Mouse (Mus musculus) CH12.LX (cell line): Measurements from ENCODE around the gene Trmo. TPM values are rescaled to one million over a fixed set of nuclear protein-coding genes. Genes with fewer than 3 reads are reported as not detected.

Experiments
- DNase-seq: peaks from one replicate; pipeline ENCODE4 v3.0.0-alpha.2; 2013; ENCODE audit errors: extremely low read depth
- H3K27ac ChIP-seq: 2 replicates; pipeline ENCODE4 v1.5.1; 2012; ENCODE audit warnings: low read depth, mild to moderate bottlenecking, control low read depth, moderate library complexity; ENCODE audit not compliant: insufficient read depth
- H3K27me3 ChIP-seq: replicated peaks from 2 replicates; pipeline ENCODE3; 2012; ENCODE audit warnings: inconsistent platforms
- H3K36me3 ChIP-seq, 2 experiments: replicated peaks in 1 of 2; 2 replicates each; pipeline versions ENCODE3 to v1.6.1; 2012; ENCODE audit warnings: inconsistent platforms in 1 of 2, low read length in 1 of 2, mild to moderate bottlenecking in 1 of 2, mixed read lengths in 1 of 2, moderate library complexity in 1 of 2; ENCODE audit not compliant: control insufficient read depth in 1 of 2, insufficient read depth in 1 of 2
- H3K4me1 ChIP-seq, 2 experiments: 2 replicates each; pipeline ENCODE4 v1.6.1; 2012; ENCODE audit warnings: inconsistent platforms in 1 of 2, moderate library complexity in 1 of 2; ENCODE audit not compliant: insufficient read depth in 2 of 2, control insufficient read depth in 1 of 2
- H3K4me2 ChIP-seq: 2 replicates; pipeline ENCODE4 v1.6.1; 2012; ENCODE audit warnings: low read depth, mild to moderate bottlenecking, control low read depth; ENCODE audit not compliant: poor library complexity, insufficient read depth, severe bottlenecking
- H3K4me3 ChIP-seq, 3 experiments: fragments of 150-350 bp in 1 of 3; sonication (generic) in 1 of 3; replicated peaks in 1 of 3; 2 replicates each; pipeline versions ENCODE3 to v1.5.1; 2011 to 2012; ENCODE audit warnings: low read depth in 2 of 3, low read length in 2 of 3, mild to moderate bottlenecking in 2 of 3, moderate library complexity in 2 of 3, control low read depth in 1 of 3, improper control_type of control experiment in 1 of 3, inconsistent platforms in 1 of 3, mixed read lengths in 1 of 3; ENCODE audit not compliant: poor library complexity in 1 of 3
- H3K79me2 ChIP-seq: replicated peaks from 2 replicates; pipeline ENCODE4 v1.6.1; 2012; ENCODE audit warnings: mild to moderate bottlenecking, moderate library complexity; ENCODE audit not compliant: control insufficient read depth, poor library complexity, insufficient read depth, severe bottlenecking; ENCODE audit errors: extremely low read depth
- H3K9ac ChIP-seq: 2 replicates; pipeline ENCODE4 v1.6.1; 2012; ENCODE audit warnings: low read depth, mild to moderate bottlenecking, control low read depth, moderate library complexity; ENCODE audit not compliant: insufficient read depth
- H3K9me3 ChIP-seq: replicated peaks from 2 replicates; pipeline ENCODE3; 2012; ENCODE audit warnings: low read length, inconsistent platforms, mixed read lengths
- BHLHE40 ChIP-seq: IDR thresholded peaks from 2 replicates; pipeline ENCODE4 v1.6.1; 2011; ENCODE audit warnings: mild to moderate bottlenecking, low read depth, low read length, improper control_type of control experiment
- CHD1 ChIP-seq: IDR thresholded peaks from 2 replicates; pipeline ENCODE4 v1.6.1; 2012; ENCODE audit warnings: low read depth, low read length, improper control_type of control experiment, inconsistent platforms
- CTCF ChIP-seq, 2 experiments: IDR thresholded peaks in 1 of 2; conservative IDR thresholded peaks in 1 of 2; 2 replicates each; pipeline ENCODE4 v1.5.1; 2011 to 2012; ENCODE audit warnings: low read depth in 2 of 2, low read length in 2 of 2, improper control_type of control experiment in 1 of 2, inconsistent platforms in 1 of 2, mild to moderate bottlenecking in 1 of 2, moderate library complexity in 1 of 2
- ELF1 ChIP-seq: IDR thresholded peaks from 2 replicates; pipeline ENCODE4 v1.6.1; 2014; ENCODE audit warnings: low read depth, mild to moderate bottlenecking, inconsistent platforms, low read length, improper control_type of control experiment
- EP300 ChIP-seq: IDR thresholded peaks from 2 replicates; pipeline ENCODE4 v1.6.1; 2011; ENCODE audit warnings: low read length, improper control_type of control experiment
- ETS1 ChIP-seq: conservative IDR thresholded peaks from 2 replicates; pipeline ENCODE4 v1.6.1; 2012; ENCODE audit warnings: low read depth, mild to moderate bottlenecking, inconsistent platforms, low read length, improper control_type of control experiment, moderate library complexity
- IRF4 ChIP-seq: IDR thresholded peaks from 2 replicates; pipeline ENCODE4 v1.6.1; 2014; ENCODE audit warnings: low read depth, mild to moderate bottlenecking, inconsistent platforms, low read length, improper control_type of control experiment
- MAX ChIP-seq: IDR thresholded peaks from 2 replicates; pipeline ENCODE4 v1.6.1; 2011; ENCODE audit warnings: low read length, improper control_type of control experiment
- MAZ ChIP-seq: IDR thresholded peaks from 2 replicates; pipeline ENCODE4 v1.6.1; 2012; ENCODE audit warnings: low read depth, mild to moderate bottlenecking, inconsistent platforms, low read length, improper control_type of control experiment, moderate library complexity
- MXI1 ChIP-seq: IDR thresholded peaks from 2 replicates; pipeline ENCODE4 v1.6.1; 2011; ENCODE audit warnings: mild to moderate bottlenecking, low read depth, low read length, improper control_type of control experiment
- MYC ChIP-seq: IDR thresholded peaks from 2 replicates; pipeline ENCODE4 v1.6.1; 2011; ENCODE audit warnings: low read depth, mild to moderate bottlenecking, improper control_type of control experiment, low read length
- NRF1 ChIP-seq: IDR thresholded peaks from 2 replicates; pipeline ENCODE4 v1.6.1; 2014; ENCODE audit warnings: low read depth, mild to moderate bottlenecking, inconsistent platforms, low read length, improper control_type of control experiment, moderate library complexity
- RAD21 ChIP-seq: IDR thresholded peaks from 2 replicates; pipeline ENCODE4 v1.6.1; 2011; ENCODE audit warnings: low read depth, mild to moderate bottlenecking, low read length, improper control_type of control experiment, moderate library complexity
- RCOR1 ChIP-seq: conservative IDR thresholded peaks from 2 replicates; pipeline ENCODE4 v1.6.1; 2012; ENCODE audit warnings: low read depth, mild to moderate bottlenecking, inconsistent platforms, low read length, improper control_type of control experiment
- SIN3A ChIP-seq: IDR thresholded peaks from 2 replicates; pipeline ENCODE4 v1.6.1; 2012; ENCODE audit warnings: low read length, improper control_type of control experiment, inconsistent platforms
- SMC3 ChIP-seq: IDR thresholded peaks from 2 replicates; pipeline ENCODE4 v1.6.1; 2011; ENCODE audit warnings: low read depth, low read length, improper control_type of control experiment
- TBP ChIP-seq: conservative IDR thresholded peaks from 2 replicates; pipeline ENCODE4 v1.6.1; 2011; ENCODE audit warnings: low read depth, low read length, improper control_type of control experiment
- UBTF ChIP-seq: IDR thresholded peaks from 2 replicates; pipeline ENCODE4 v1.6.1; 2012; ENCODE audit warnings: low read depth, mild to moderate bottlenecking, inconsistent platforms, low read length, improper control_type of control experiment, moderate library complexity
- USF1 ChIP-seq: IDR thresholded peaks from 2 replicates; pipeline ENCODE4 v1.6.1; 2014; ENCODE audit warnings: low read depth, mild to moderate bottlenecking, inconsistent platforms, low read length, improper control_type of control experiment
- USF2 ChIP-seq: conservative IDR thresholded peaks from 2 replicates; pipeline ENCODE4 v1.6.1; 2011; ENCODE audit warnings: low read depth, low read length, improper control_type of control experiment
- ZKSCAN1 ChIP-seq: IDR thresholded peaks from 2 replicates; pipeline ENCODE4 v1.6.1; 2012; ENCODE audit warnings: low read depth, inconsistent platforms, low read length, improper control_type of control experiment, borderline replicate concordance
- ZNF384 ChIP-seq: IDR thresholded peaks from 2 replicates; pipeline ENCODE4 v1.6.1; 2012; ENCODE audit warnings: low read depth, low read length, improper control_type of control experiment, inconsistent platforms
- dilution Hi-C: fragments of 300-500 bp; cut with MboI; formaldehyde crosslinking; loops from 2 replicates; pipeline ENCODE4 v1.14.3; 2020; ENCODE audit warnings: low sequenced_read_pairs; ENCODE audit not compliant: extremely low pct_unique_long_range_greater_than_20kb, extremely low pct_ligation_motif_present
- in situ Hi-C: fragments of 300-500 bp; cut with MboI; formaldehyde crosslinking; loops from 3 replicates; pipeline ENCODE4 v1.14.3; 2019; ENCODE audit warnings: low sequenced_read_pairs, low pct_ligation_motif_present, low pct_unique_long_range_greater_than_20kb, mixed read lengths
- polyA plus RNA-seq: library from polyadenylated mRNA; unstranded; fragments of >175 nt; gene quantifications from 2 replicates; pipeline ENCODE4 v1.2.1, GENCODE M21; 2012; ENCODE audit warnings: low read depth; ENCODE audit not compliant: insufficient read length
- total RNA-seq, 2 experiments: library from RNA; depleted of rRNA; stranded (reverse); fragments of 300-350 nt in 1 of 2; fragments of >200 nt in 1 of 2; gene quantifications; 2 replicates each; pipeline ENCODE4 v1.2.3; 2012 to 2014

The Trmo gene
- total and polyA plus RNA-seq, 3 experiments = 15.4 to 27.0 (median 18.8) TPM

GRCm38 (mm10) chr4:46359539-46360253 lies 29.5 kb downstream of the Trmo start:
- peaks cover 5% of the 10 kb centered on the region for H3K9me3 ChIP-seq
- peak overlapping the region; percentile 59; the same call in 1 of the 2 replicates for H3K27ac ChIP-seq
- peak overlapping the region; percentile 76 for H3K4me2 ChIP-seq
- H3K27me3 ChIP-seq = no peaks in the 10 kb centered on the region
- H3K4me1 ChIP-seq = peaks cover 8 to 52% of the 10 kb centered on the region in 2 experiments
- DNase-seq = peak; percentile 95
- TF ChIP-seq MYC (peak; percentile 73), USF1 (peak; percentile 59), UBTF (no peak), TBP (0 out of 2 replicates have a peak, but pooled peaks have one; percentile 56), SIN3A (no peak; the same call in 1 of the 2 replicates), CHD1 (peak; percentile 40; the same call in 1 of the 2 replicates), SMC3 (no peak), RAD21 (no peak), ELF1 (peak; percentile 67), EP300 (peak; percentile 48), ZKSCAN1 (no peak), ZNF384 (peak; percentile 76), NRF1 (no peak), RCOR1 (no peak), CTCF (conservative IDR thresholded peaks at IDR 0.05 in 1 of 2, IDR thresholded peaks at IDR 0.05 in 1 of 2; ENCODE audit: low read depth in 2 of 2, low read length in 2 of 2) (no peak), IRF4 (peak; percentile 11; the same call in 1 of the 2 replicates), USF2 (peak; percentile 68), MAZ (0 out of 2 replicates have a peak, but pooled peaks have one; percentile 53), MXI1 (0 out of 2 replicates have a peak, but pooled peaks have one; percentile 38), MAX (peak; percentile 64), ETS1 (peak; percentile 77), BHLHE40 (peak; percentile 61; the same call in 1 of the 2 replicates)
- in situ Hi-C loops = loop anchor here (10.0 kb wide), 1 partner anchor 145 kb away; no protein-coding TSS in a partner anchor
- H3K4me3 ChIP-seq = peak overlapping the region in 1 of 3 experiments; percentile 29
- H3K9ac ChIP-seq = peak overlapping the region; percentile 67
- H3K79me2 ChIP-seq = no peaks in the 10 kb centered on the region
- no peaks in the 10 kb centered on the region for H3K36me3 ChIP-seq
- dilution Hi-C loops = no loop called here
